Mouse (Mus musculus): ENCODE results near the gene Olfr1045.
"Not testable (repeated sequence)": the region's sequence is repeated elsewhere in the genome, so short reads cannot be mapped to it uniquely, and the experiment has no call there.

The Olfr1045 gene

DNA sequence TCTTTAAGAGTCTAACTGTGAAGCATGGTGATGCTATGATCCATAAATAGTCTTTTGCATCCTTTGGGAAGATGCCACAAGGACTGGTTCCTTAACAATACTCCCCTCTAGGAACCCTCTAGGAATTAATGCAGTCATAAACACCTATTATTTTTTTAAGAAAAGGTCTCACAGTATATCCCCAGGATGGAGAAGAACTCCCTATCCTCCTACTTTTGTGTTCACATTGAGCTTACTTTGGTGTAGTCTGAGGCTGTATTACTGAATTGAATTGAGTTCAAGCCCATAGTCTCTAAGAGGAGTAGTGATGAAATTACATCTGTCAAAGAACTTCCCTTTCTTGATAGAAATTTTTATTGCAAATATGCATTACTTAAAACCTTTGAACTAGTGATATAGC, at the start of gene Olfr1045:
Olfr1045 (minus strand) TSS at position 101 of the 400 bp plus-strand sequence.
- no peak for DNase-seq

DNA sequence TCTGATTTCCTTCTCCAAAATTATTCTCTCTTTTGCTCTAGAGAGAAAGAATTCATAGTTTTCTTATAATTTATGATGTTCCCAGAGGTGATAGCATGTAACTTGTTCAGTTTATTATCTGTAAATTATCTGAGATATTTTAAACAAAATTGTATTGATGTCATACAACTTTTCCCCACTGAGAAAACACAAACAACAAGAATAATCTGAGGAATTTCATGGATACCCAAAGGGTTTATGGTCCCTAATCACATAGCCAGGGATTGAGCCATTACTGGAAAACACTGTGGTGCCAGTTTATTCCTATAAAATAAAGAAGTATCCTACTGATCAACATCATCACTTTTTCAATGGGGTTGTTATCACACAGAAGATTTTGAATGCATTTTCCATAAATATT, 37.4 kb upstream of the Olfr1045 start, which contains the start of gene Olfr1048:
Olfr1048 (minus strand) TSS at position 101 of the 400 bp plus-strand sequence.
- DNase-seq = no peak

DNA sequence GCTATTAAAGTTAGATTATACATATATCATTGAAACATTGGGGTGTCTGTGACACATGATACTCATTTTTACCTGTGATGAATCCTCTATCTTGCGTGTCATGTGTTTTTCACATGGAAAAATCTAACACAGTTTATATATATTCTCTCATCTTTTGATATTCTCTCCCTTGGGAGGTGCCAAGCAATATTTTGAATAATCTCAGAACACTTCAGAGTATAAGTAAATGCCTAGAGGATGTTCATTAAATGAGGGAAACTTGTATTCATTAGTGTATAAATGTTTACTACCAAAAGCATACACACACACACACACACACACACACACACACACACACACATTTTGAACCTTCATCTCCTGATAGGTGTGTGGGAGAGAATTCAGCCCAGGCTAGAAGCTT, 28.5 kb upstream of the Olfr1045 start, which contains the start of gene Olfr1047:
Olfr1047 (minus strand) TSS at position 101 of the 400 bp plus-strand sequence.
- no peak for DNase-seq

DNA sequence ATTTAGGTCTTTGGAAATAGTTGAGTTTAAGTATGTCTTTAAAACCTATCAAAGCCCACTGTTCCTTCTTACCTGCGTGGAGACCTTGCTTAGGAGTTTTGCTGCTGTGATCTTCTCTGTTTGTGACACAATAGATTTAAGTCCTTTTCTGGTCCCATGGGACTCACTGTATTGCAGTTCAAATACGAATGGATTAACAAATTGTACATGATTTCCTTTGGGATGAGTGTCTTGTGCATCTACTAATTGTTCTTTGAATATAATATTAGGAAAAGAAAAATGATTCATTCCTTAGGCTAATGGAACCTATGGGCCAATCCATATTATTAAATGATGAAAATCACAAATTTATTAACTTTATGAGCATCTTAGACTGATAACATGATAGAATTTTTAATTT, 16.4 kb upstream of the Olfr1045 start, which contains the start of gene Olfr1046:
Olfr1046 (minus strand) TSS at position 101 of the 400 bp plus-strand sequence.
- no peak for DNase-seq

DNA sequence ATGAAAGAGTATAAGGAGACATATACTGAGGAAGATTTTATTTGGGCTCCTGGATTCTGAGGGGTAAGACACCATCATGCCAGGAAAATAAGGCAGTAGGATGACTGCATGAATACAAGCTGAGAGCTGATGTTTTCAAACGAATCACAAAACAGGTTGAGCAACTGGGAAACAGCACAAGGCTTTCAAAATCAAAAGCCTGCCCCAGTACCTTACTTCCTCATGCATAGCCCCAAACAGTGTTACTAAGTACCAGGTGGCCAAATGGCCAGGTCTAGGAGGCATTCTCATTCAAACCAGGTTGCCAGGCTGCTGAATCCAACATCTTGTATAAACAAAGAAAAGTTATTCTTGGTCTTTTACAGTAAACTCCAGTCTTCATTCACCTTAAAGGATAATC, 6.9 kb downstream of the Olfr1045 start:
- no peak for DNase-seq

DNA sequence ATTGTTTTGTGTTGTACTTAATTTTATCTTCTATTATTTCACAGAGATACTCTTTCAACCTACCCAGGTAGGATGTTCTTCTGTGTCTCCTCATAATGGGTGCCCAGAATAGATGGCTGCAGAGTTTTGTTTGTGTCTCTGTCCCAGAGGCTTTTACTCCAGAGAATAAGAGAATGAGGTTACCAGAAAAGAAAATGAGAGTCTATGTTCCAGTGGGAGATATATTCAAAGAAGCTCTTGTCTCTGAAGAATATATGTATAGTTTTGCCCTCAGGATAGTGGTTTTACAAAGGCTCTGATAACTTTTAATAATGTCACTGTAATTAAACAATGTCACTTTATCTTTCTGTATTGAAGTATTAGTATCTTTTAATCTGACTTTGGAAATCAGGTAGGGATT, 17.2 kb downstream of the Olfr1045 start, which contains the start of gene Olfr52:
Olfr52 (minus strand) TSS at position 101 of the 400 bp plus-strand sequence.
- DNase-seq = no peak

DNA sequence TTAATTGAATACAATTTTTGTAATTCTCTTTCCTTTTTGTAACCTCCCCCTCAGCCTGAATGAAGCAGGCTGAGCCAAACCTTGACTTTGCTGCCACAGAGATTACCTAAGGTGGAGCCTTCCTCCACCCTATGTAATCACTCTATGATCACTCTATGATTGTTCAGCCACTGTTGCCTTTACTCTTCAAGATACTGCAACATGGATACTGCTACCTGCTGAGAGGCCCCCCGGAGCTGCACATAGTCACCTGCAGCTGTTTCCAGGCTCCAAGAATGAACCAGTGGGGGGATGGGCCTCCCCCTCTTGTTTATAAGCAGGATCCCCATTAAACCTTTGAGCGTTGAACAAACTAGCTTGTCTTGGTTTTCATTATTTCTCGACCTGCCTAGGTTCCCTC, 22.9 kb downstream of the Olfr1045 start:
- DNase-seq = no peak

DNA sequence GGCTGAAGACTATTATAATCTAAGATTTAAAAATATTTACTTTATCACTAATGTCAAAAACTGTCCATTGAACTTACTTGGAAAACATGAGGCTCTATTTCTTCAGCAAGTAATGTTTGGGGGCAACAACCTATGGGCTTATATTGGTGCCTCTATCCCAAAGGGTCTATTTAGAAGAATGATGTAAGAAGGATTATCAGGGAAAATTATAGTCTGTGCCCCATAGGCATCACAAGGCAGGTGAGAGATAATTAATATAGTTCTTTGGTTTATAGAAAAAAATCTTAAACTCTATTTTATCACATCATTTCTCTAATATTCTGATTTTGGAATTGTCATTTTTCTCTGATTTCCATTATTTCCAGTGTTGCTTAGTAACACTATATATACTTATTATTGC, 25.1 kb downstream of the Olfr1045 start, which contains the start of gene Olfr1044:
Olfr1044 (minus strand) TSS at position 101 of the 400 bp plus-strand sequence.
- no peak for DNase-seq

DNA sequence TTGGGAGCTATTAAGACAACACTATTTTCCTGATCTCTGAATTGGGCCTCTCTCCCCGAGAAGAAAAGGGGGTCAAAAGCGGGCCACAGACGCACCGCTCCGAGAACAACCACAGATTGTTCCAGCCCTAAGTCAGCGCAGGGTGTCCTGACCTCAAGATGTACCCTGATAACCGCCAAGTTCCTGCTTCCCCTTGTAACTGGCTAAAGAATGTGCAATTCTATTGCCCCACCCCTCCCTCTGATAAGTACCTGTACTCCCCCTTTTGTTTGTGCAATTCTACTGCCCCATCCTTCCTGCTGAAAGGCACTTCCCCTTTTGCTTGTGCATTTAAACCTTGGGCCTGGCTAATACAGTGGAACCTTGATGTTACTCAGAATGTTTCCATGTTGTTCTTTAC, 27.4 kb downstream of the Olfr1045 start:
- DNase-seq = not testable (repeated sequence)

DNA sequence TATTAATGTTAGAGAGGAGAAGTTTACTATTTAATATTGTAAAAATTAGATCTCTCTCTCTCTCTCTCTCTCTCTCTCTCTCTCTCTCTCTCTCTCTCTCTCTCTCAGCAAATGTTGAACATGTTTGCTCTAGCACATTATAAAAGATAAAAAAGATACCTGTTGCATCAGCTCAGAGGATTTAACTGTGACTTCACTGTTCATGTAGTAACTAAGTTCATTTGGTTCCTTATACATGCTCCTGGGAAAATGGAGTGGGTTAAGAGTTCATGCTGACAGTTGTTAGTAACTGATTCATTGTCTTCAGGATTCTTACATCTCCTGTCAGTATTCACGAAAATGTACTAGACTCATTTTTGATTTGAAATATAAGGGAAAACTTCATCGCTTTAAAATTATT, 35.4 kb downstream of the Olfr1045 start, which contains the start of gene Olfr1043:
Olfr1043 (minus strand) TSS at position 101 of the 400 bp plus-strand sequence.
- no peak for DNase-seq

DNA sequence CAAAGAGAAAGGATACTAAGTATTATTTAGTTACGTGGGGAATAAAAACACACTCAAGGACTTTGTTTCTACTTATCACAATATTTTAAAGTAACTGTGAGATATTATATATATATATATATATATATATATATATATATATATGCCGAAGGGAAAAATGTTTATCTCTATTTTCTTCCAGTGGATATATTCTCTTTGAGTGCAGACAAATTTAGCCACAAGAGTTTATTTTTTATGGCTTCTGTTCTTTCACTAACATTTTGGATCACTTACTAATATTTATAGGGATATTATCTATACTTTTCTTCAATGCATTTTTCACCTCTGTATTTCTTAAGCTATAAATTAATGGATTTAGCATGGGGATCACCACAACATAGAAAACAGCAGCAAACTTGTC, 41.1 kb downstream of the Olfr1045 start, which contains the start of gene Olfr1042:
Olfr1042 (minus strand) TSS at position 101 of the 400 bp plus-strand sequence.
- DNase-seq = no peak

DNA sequence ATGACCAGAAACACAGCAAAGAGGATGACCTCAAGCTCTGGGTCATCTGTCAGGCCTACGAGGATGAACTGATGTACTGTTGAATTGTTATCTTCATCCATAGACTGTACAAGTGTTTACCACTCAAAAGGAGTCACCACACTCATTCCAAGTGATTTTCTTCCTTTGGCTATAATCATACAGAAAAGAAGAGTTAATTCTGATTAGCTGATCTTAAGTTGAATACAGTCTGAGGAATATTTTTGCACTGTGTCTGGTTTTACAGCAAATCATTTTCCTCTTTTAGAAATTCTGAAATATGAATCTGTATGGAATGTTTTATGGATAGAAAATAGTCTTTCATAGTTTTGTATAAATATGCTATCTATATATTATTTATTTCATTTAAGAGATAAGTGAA, 56.2 kb downstream of the Olfr1045 start, which contains the start of gene Olfr1040:
Olfr1040 (minus strand) TSS at position 101 of the 400 bp plus-strand sequence.
- DNase-seq = no peak

Data from thymus, postnatal 14 days (tissue).